Mouse (Mus musculus) myocyte (in vitro differentiated cells): ENCODE measurements at regions not wholly inside any gene's neighbourhood (a gene's known extent, or its start where the extent isn't known, plus 50 kb on each side); places are given as distances from the start of the nearest gene placed in this dataset.
"Not testable (repeated sequence)": the region's sequence is repeated elsewhere in the genome, so short reads cannot be mapped to it uniquely, and the experiment has no call there.

Experiments used
- H3K27me3 ChIP-seq: one replicate; pipeline ENCODE4 v1.6.1; 2011; ENCODE audit not compliant: control insufficient read depth, insufficient read depth, insufficient read length
- H3K36me3 ChIP-seq: one replicate; pipeline ENCODE4 v1.6.1; 2011; ENCODE audit not compliant: control insufficient read depth, insufficient read depth
- H3K4me2 ChIP-seq: one replicate; pipeline ENCODE4 v1.6.1; 2011; ENCODE audit warnings: low read depth, control low read depth
- H3K4me3 ChIP-seq: one replicate; pipeline ENCODE4 v1.5.1; 2011; ENCODE audit warnings: mild to moderate bottlenecking, control low read depth, moderate library complexity
- H3K79me2 ChIP-seq: one replicate; pipeline ENCODE4 v1.6.1; 2011; ENCODE audit not compliant: control insufficient read depth, insufficient read depth
- H3ac ChIP-seq: one replicate; pipeline ENCODE4 v1.6.1; 2011; ENCODE audit not compliant: control insufficient read depth, insufficient read length
- CEBPB ChIP-seq: IDR thresholded peaks from 2 replicates; pipeline ENCODE4 v1.6.1; 2011; ENCODE audit warnings: mild to moderate bottlenecking, moderate library complexity; ENCODE audit not compliant: poor library complexity, insufficient read depth, severe bottlenecking
- E2F4 ChIP-seq: IDR thresholded peaks from one replicate; pipeline ENCODE4 v1.6.1; 2011; ENCODE audit warnings: mild to moderate bottlenecking, control low read depth, moderate library complexity; ENCODE audit not compliant: insufficient read depth
- MAX ChIP-seq: IDR thresholded peaks from one replicate; pipeline ENCODE4 v1.6.1; 2011; ENCODE audit warnings: low read depth, mild to moderate bottlenecking, control low read depth
- MYOD1 ChIP-seq, 3 experiments: IDR thresholded peaks; one replicate each; pipeline ENCODE4 v1.6.1; 2011; ENCODE audit warnings: control low read depth in 2 of 3, low read depth in 2 of 3, mild to moderate bottlenecking in 2 of 3, moderate library complexity in 1 of 3; ENCODE audit not compliant: insufficient read length in 2 of 3, control insufficient read depth in 1 of 3
- MYOG ChIP-seq, 3 experiments: IDR thresholded peaks; one replicate each; pipeline ENCODE4 v1.6.1; 2011; ENCODE audit warnings: control low read depth in 2 of 3, low read depth in 2 of 3, mild to moderate bottlenecking in 2 of 3; ENCODE audit not compliant: insufficient read length in 2 of 3, control insufficient read depth in 1 of 3, insufficient read depth in 1 of 3
- POLR2A ChIP-seq: IDR thresholded peaks from one replicate; pipeline ENCODE4 v1.6.1; 2011; ENCODE audit warnings: low read depth, mild to moderate bottlenecking, control low read depth, moderate library complexity; ENCODE audit not compliant: insufficient read length
- POLR2AphosphoS2 ChIP-seq: IDR thresholded peaks from one replicate; pipeline ENCODE4 v1.6.1; 2011; ENCODE audit warnings: low read depth, control low read depth; ENCODE audit not compliant: insufficient read length
- REST ChIP-seq: IDR thresholded peaks from one replicate; pipeline ENCODE4 v1.6.1; 2011; ENCODE audit warnings: mild to moderate bottlenecking, control low read depth, moderate library complexity; ENCODE audit not compliant: insufficient read depth, insufficient read length
- SRF ChIP-seq: IDR thresholded peaks from one replicate; pipeline ENCODE4 v1.6.1; 2011; ENCODE audit warnings: low read depth; ENCODE audit not compliant: control insufficient read depth, insufficient read length
- TCF12 ChIP-seq: IDR thresholded peaks from one replicate; pipeline ENCODE4 v1.6.1; 2011; ENCODE audit warnings: mild to moderate bottlenecking, control low read depth; ENCODE audit not compliant: poor library complexity, insufficient read depth, severe bottlenecking
- TCF3 ChIP-seq: IDR thresholded peaks from one replicate; pipeline ENCODE4 v1.6.1; 2011; ENCODE audit warnings: low read depth, control low read depth; ENCODE audit not compliant: insufficient read length
- USF1 ChIP-seq: IDR thresholded peaks from one replicate; pipeline ENCODE4 v1.6.1; 2011; ENCODE audit warnings: low read depth, mild to moderate bottlenecking, control low read depth, moderate library complexity

GRCm38 (mm10) chr7:62572316-62572715 lies 108.0 kb upstream of the Peg12 start:
- peak overlapping the region; percentile 34 for H3K4me2 ChIP-seq
- H3K27me3 ChIP-seq, H3K79me2 ChIP-seq, H3K36me3 ChIP-seq, H3ac ChIP-seq: not testable (repeated sequence)
- peak overlapping the region; percentile 11 for H3K4me3 ChIP-seq

GRCm38 (mm10) chr7:62571759-62572158 lies 107.4 kb upstream of the Peg12 start:
- H3K4me2 ChIP-seq = peak overlapping the region; percentile 45
- no peaks in the 10 kb centered on the region for H3K36me3 ChIP-seq
- no peak overlapping the region for H3ac ChIP-seq
- H3K79me2 ChIP-seq = no peaks in the 10 kb centered on the region
- no peaks in the 10 kb centered on the region for H3K27me3 ChIP-seq
- peak overlapping the region; percentile 11 for H3K4me3 ChIP-seq
- TF ChIP-seq E2F4 = no peak
- no peak for TF ChIP-seq TCF3
- no peak for TF ChIP-seq POLR2AphosphoS2
- TF ChIP-seq CEBPB = no peak
- no peak for TF ChIP-seq MAX
- no peak for TF ChIP-seq POLR2A
- TF ChIP-seq MYOD1 (IDR thresholded peaks at IDR 0.05; ENCODE audit: control insufficient read depth in 1 of 3, insufficient read length in 2 of 3, low read depth in 2 of 3) = no peak
- TF ChIP-seq REST = no peak
- no peak for TF ChIP-seq SRF
- no peak for TF ChIP-seq TCF12
- TF ChIP-seq USF1 = no peak
- TF ChIP-seq MYOG (IDR thresholded peaks at IDR 0.05; ENCODE audit: control insufficient read depth in 1 of 3, insufficient read depth in 1 of 3, insufficient read length in 2 of 3, low read depth in 2 of 3) = no peak

GRCm38 (mm10) chr7:62542187-62542586 lies 77.9 kb upstream of the Peg12 start:
- Histone ChIP-seq H3K4me3 (no peak overlapping the region), H3ac (no peak overlapping the region), H3K27me3 (no peaks in the 10 kb centered on the region), H3K79me2 (no peaks in the 10 kb centered on the region), H3K4me2 (no peak overlapping the region), H3K36me3 (no peaks in the 10 kb centered on the region)
- TF ChIP-seq E2F4 (no peak), POLR2A (no peak), TCF3 (no peak), POLR2AphosphoS2 (no peak), REST (no peak), MYOG (IDR thresholded peaks at IDR 0.05; ENCODE audit: control insufficient read depth in 1 of 3, insufficient read depth in 1 of 3, insufficient read length in 2 of 3, low read depth in 2 of 3) (no peak), USF1 (no peak), MYOD1 (IDR thresholded peaks at IDR 0.05; ENCODE audit: control insufficient read depth in 1 of 3, insufficient read length in 2 of 3, low read depth in 2 of 3) (no peak), TCF12 (no peak), SRF (no peak)
